Mouse (Mus musculus): Measurements from ENCODE around the gene Fank1. TPM values are rescaled to one million over a fixed set of nuclear protein-coding genes. Genes with fewer than 3 reads are reported as not detected.

Fank1 gene
- polyA plus RNA-seq (2014; fragmentation: Nextera tagmentation; extraction: Ambion mirVana) = 0.24 TPM in 1 of 2 replicates, not detected in the other

GRCm38 (mm10) chr7:133776626-133776996 lies at the start of gene Fank1:
Fank1 (plus strand) TSS chr7:133776861.
- WGBS = under 1% methylated on average over 42 of the region's 45 CpGs
- Histone ChIP-seq H3K9me3 (ENCODE audit: control insufficient read depth, low read length) (no peaks in the 10 kb centered on the region), H3K4me2 (replicated peaks; ENCODE audit: low read depth, low read length) (peak within 1 kb of the TSS; percentile 76), H3K36me3 (ENCODE audit: control insufficient read depth, insufficient read depth, low read length) (no peaks in the 10 kb centered on the region), H3K27ac (ENCODE audit: low read depth, low read length) (no peak within 1 kb of the TSS), H3K9ac (ENCODE audit: low read depth, low read length) (peak within 1 kb of the TSS; percentile 64), H3K4me3 (ENCODE audit: low read length) (peak within 1 kb of the TSS; percentile 69), H3K4me1 (ENCODE audit: control insufficient read depth, insufficient read depth, low read length) (0 out of 2 replicates have a peak, but pooled peaks cover 3% of the 10 kb centered on the region), H3K27me3 (ENCODE audit: control insufficient read depth, insufficient read depth, low read length) (no peaks in the 10 kb centered on the region)
- ATAC-seq (ENCODE audit: low FRiP score, low TSS enrichment) = peak; percentile 94

GRCm38 (mm10) chr7:133727027-133727426 lies 49.6 kb upstream of the Fank1 start:
- Histone ChIP-seq H3K9me3 (ENCODE audit: control insufficient read depth, low read length) (no peaks in the 10 kb centered on the region), H3K4me2 (replicated peaks; ENCODE audit: low read depth, low read length) (no peak overlapping the region), H3K4me3 (ENCODE audit: low read length) (no peak overlapping the region), H3K36me3 (ENCODE audit: control insufficient read depth, insufficient read depth, low read length) (peaks cover 25% of the 10 kb centered on the region), H3K27me3 (ENCODE audit: control insufficient read depth, insufficient read depth, low read length) (no peaks in the 10 kb centered on the region), H3K27ac (ENCODE audit: low read depth, low read length) (no peak overlapping the region), H3K4me1 (ENCODE audit: control insufficient read depth, insufficient read depth, low read length) (0 out of 2 replicates have a peak, but pooled peaks cover 4% of the 10 kb centered on the region), H3K9ac (ENCODE audit: low read depth, low read length) (no peak overlapping the region)
- no peak for ATAC-seq (ENCODE audit: low FRiP score, low TSS enrichment)
- 78% methylated on average over 6 of the region's 6 CpGs for WGBS

GRCm38 (mm10) chr7:133729351-133729750 lies 47.3 kb upstream of the Fank1 start:
- H3K4me3 ChIP-seq (ENCODE audit: low read length) = no peak overlapping the region
- no peak for ATAC-seq (ENCODE audit: low FRiP score, low TSS enrichment)
- H3K9ac ChIP-seq (ENCODE audit: low read depth, low read length) = no peak overlapping the region
- no peak overlapping the region for H3K4me2 ChIP-seq (replicated peaks; ENCODE audit: low read depth, low read length)
- H3K27ac ChIP-seq (ENCODE audit: low read depth, low read length) = no peak overlapping the region
- no peaks in the 10 kb centered on the region for H3K27me3 ChIP-seq (ENCODE audit: control insufficient read depth, insufficient read depth, low read length)
- 79% methylated on average over 5 of the region's 5 CpGs for WGBS
- H3K4me1 ChIP-seq (ENCODE audit: control insufficient read depth, insufficient read depth, low read length) = 0 out of 2 replicates have a peak, but pooled peaks cover 4% of the 10 kb centered on the region
- peaks cover 2% of the 10 kb centered on the region; the same call in 1 of the 2 replicates for H3K36me3 ChIP-seq (ENCODE audit: control insufficient read depth, insufficient read depth, low read length)
- H3K9me3 ChIP-seq (ENCODE audit: control insufficient read depth, low read length) = no peaks in the 10 kb centered on the region

- no peaks in the 10 kb centered on the region for H3K9me3 ChIP-seq (ENCODE audit: control insufficient read depth, low read length)
- H3K36me3 ChIP-seq (ENCODE audit: control insufficient read depth, insufficient read depth, low read length) = no peaks in the 10 kb centered on the region
- 0 out of 2 replicates have a peak, but pooled peaks cover 4% of the 10 kb centered on the region for H3K4me1 ChIP-seq (ENCODE audit: control insufficient read depth, insufficient read depth, low read length)
- no peak overlapping the region for H3K9ac ChIP-seq (ENCODE audit: low read depth, low read length)
- no peak for ATAC-seq (ENCODE audit: low FRiP score, low TSS enrichment)
- no peak overlapping the region for H3K27ac ChIP-seq (ENCODE audit: low read depth, low read length)
- no peak overlapping the region for H3K4me2 ChIP-seq (replicated peaks; ENCODE audit: low read depth, low read length)
- no peaks in the 10 kb centered on the region for H3K27me3 ChIP-seq (ENCODE audit: control insufficient read depth, insufficient read depth, low read length)
- 73% methylated on average over 11 of the region's 11 CpGs for WGBS
- H3K4me3 ChIP-seq (ENCODE audit: low read length) = no peak overlapping the region
These were observed 46.1 kb upstream of the Fank1 start for GRCm38 (mm10) chr7:133730324-133731191.

- Histone ChIP-seq H3K9ac (ENCODE audit: low read depth, low read length) (no peak overlapping the region), H3K4me3 (ENCODE audit: low read length) (no peak overlapping the region), H3K27me3 (ENCODE audit: control insufficient read depth, insufficient read depth, low read length) (no peaks in the 10 kb centered on the region), H3K9me3 (ENCODE audit: control insufficient read depth, low read length) (no peaks in the 10 kb centered on the region), H3K27ac (ENCODE audit: low read depth, low read length) (no peak overlapping the region), H3K4me1 (ENCODE audit: control insufficient read depth, insufficient read depth, low read length) (0 out of 2 replicates have a peak, but pooled peaks cover 4% of the 10 kb centered on the region), H3K36me3 (ENCODE audit: control insufficient read depth, insufficient read depth, low read length) (no peaks in the 10 kb centered on the region), H3K4me2 (replicated peaks; ENCODE audit: low read depth, low read length) (no peak overlapping the region)
- no peak for ATAC-seq (ENCODE audit: low FRiP score, low TSS enrichment)
- 68% methylated on average over 4 of the region's 4 CpGs for WGBS
These were observed 44.6 kb upstream of the Fank1 start for GRCm38 (mm10) chr7:133731971-133732645.

- H3K36me3 ChIP-seq (ENCODE audit: control insufficient read depth, insufficient read depth, low read length) = 0 out of 2 replicates have a peak, but pooled peaks cover 6% of the 10 kb centered on the region
- H3K4me3 ChIP-seq (ENCODE audit: low read length) = no peak overlapping the region
- H3K4me1 ChIP-seq (ENCODE audit: control insufficient read depth, insufficient read depth, low read length) = no peaks in the 10 kb centered on the region
- H3K27ac ChIP-seq (ENCODE audit: low read depth, low read length) = no peak overlapping the region
- no peaks in the 10 kb centered on the region for H3K9me3 ChIP-seq (ENCODE audit: control insufficient read depth, low read length)
- no peak overlapping the region for H3K4me2 ChIP-seq (replicated peaks; ENCODE audit: low read depth, low read length)
- H3K9ac ChIP-seq (ENCODE audit: low read depth, low read length) = no peak overlapping the region
- no peaks in the 10 kb centered on the region for H3K27me3 ChIP-seq (ENCODE audit: control insufficient read depth, insufficient read depth, low read length)
- 84% methylated on average over 7 of the region's 7 CpGs for WGBS
- ATAC-seq (ENCODE audit: low FRiP score, low TSS enrichment) = no peak
These were observed 36.1 kb upstream of the Fank1 start for GRCm38 (mm10) chr7:133740558-133740957.

- WGBS = 88% methylated on average over 12 of the region's 12 CpGs
- ATAC-seq (ENCODE audit: low FRiP score, low TSS enrichment) = no peak
- no peaks in the 10 kb centered on the region for H3K4me1 ChIP-seq (ENCODE audit: control insufficient read depth, insufficient read depth, low read length)
- H3K9me3 ChIP-seq (ENCODE audit: control insufficient read depth, low read length) = no peaks in the 10 kb centered on the region
- H3K27ac ChIP-seq (ENCODE audit: low read depth, low read length) = no peak overlapping the region
- H3K36me3 ChIP-seq (ENCODE audit: control insufficient read depth, insufficient read depth, low read length) = 0 out of 2 replicates have a peak, but pooled peaks cover 6% of the 10 kb centered on the region
- no peaks in the 10 kb centered on the region for H3K27me3 ChIP-seq (ENCODE audit: control insufficient read depth, insufficient read depth, low read length)
- no peak overlapping the region for H3K9ac ChIP-seq (ENCODE audit: low read depth, low read length)
- no peak overlapping the region for H3K4me3 ChIP-seq (ENCODE audit: low read length)
- H3K4me2 ChIP-seq (replicated peaks; ENCODE audit: low read depth, low read length) = no peak overlapping the region
These were observed 33.9 kb upstream of the Fank1 start for GRCm38 (mm10) chr7:133742530-133743325.

GRCm38 (mm10) chr7:133743611-133744010 lies 33.0 kb upstream of the Fank1 start:
- Histone ChIP-seq H3K4me2 (replicated peaks; ENCODE audit: low read depth, low read length) (no peak overlapping the region), H3K4me1 (ENCODE audit: control insufficient read depth, insufficient read depth, low read length) (no peaks in the 10 kb centered on the region), H3K36me3 (ENCODE audit: control insufficient read depth, insufficient read depth, low read length) (0 out of 2 replicates have a peak, but pooled peaks cover 6% of the 10 kb centered on the region), H3K9ac (ENCODE audit: low read depth, low read length) (no peak overlapping the region), H3K27ac (ENCODE audit: low read depth, low read length) (no peak overlapping the region), H3K9me3 (ENCODE audit: control insufficient read depth, low read length) (no peaks in the 10 kb centered on the region), H3K27me3 (ENCODE audit: control insufficient read depth, insufficient read depth, low read length) (no peaks in the 10 kb centered on the region), H3K4me3 (ENCODE audit: low read length) (no peak overlapping the region)
- ATAC-seq (ENCODE audit: low FRiP score, low TSS enrichment) = no peak
- 66% methylated on average over 4 of the region's 4 CpGs for WGBS
